Mouse (Mus musculus) gastrocnemius, postnatal 25 days (tissue): ENCODE results near the gene Slc25a45. TPM values are rescaled to one million over a fixed set of nuclear protein-coding genes. Genes with fewer than 3 reads are reported as not detected.
A peak's percentile ranks its signal among the peaks of the same experiment; 100 is the strongest.

Experiments used
- DNase-seq: peaks from one replicate; pipeline ENCODE4 v3.0.0; 2022
- total RNA-seq, 2 experiments: library from RNA; stranded (reverse); gene quantifications; 1 replicate in 1 of 2; 2 replicates in 1 of 2; pipeline ENCODE4 v1.2.3; 2021

The Slc25a45 gene
- total RNA-seq, 2 experiments from 2014 or later = 0.59 to 1.3 TPM

- peak; percentile 25 for DNase-seq
Measured at GRCm38 (mm10) chr19:5840086-5840889, 37.3 kb upstream of the Slc25a45 start.

- DNase-seq = peak; percentile 5
Measured at GRCm38 (mm10) chr19:5840890-5841388, 36.7 kb upstream of the Slc25a45 start.

- peak; percentile 35 for DNase-seq
Measured at GRCm38 (mm10) chr19:5841389-5841946, 36.1 kb upstream of the Slc25a45 start.

- DNase-seq = no peak
Measured at GRCm38 (mm10) chr19:5841999-5842784, 35.4 kb upstream of the Slc25a45 start.

GRCm38 (mm10) chr19:5842785-5843730 is 34.5 kb upstream of the Slc25a45 start:
- DNase-seq = peak; percentile 37

GRCm38 (mm10) chr19:5843781-5844691 is 33.6 kb upstream of the Slc25a45 start:
- DNase-seq = peak; percentile 53

GRCm38 (mm10) chr19:5844831-5845318 is 32.7 kb upstream of the Slc25a45 start:
- DNase-seq = no peak

GRCm38 (mm10) chr19:5845319-5846135 is 32.1 kb upstream of the Slc25a45 start:
- peak; percentile 96 for DNase-seq

- DNase-seq = peak; percentile 69
Measured at GRCm38 (mm10) chr19:5846154-5846553, 31.5 kb upstream of the Slc25a45 start.

GRCm38 (mm10) chr19:5846557-5847305 is 30.9 kb upstream of the Slc25a45 start:
- DNase-seq = peak; percentile 90

GRCm38 (mm10) chr19:5847306-5847796 is 30.3 kb upstream of the Slc25a45 start:
- DNase-seq = no peak

GRCm38 (mm10) chr19:5848032-5848825 is 29.4 kb upstream of the Slc25a45 start:
- DNase-seq = peak; percentile 81

GRCm38 (mm10) chr19:5848826-5849672 is 28.6 kb upstream of the Slc25a45 start:
- peak; percentile 70 for DNase-seq

GRCm38 (mm10) chr19:5849843-5850527 is 27.6 kb upstream of the Slc25a45 start:
- peak; percentile 94 for DNase-seq

- no peak for DNase-seq
Measured at GRCm38 (mm10) chr19:5850860-5851259, 26.7 kb upstream of the Slc25a45 start.

GRCm38 (mm10) chr19:5851481-5851971 is 26.1 kb upstream of the Slc25a45 start:
- no peak for DNase-seq
